Mouse (Mus musculus) neural tube, embryonic 15.5 days (tissue): ENCODE data around the gene Tyk2. TPM values are rescaled to one million over a fixed set of nuclear protein-coding genes. Genes with fewer than 3 reads are reported as not detected.

Experiments used
- ATAC-seq: fragments of 200-750 bp; cut with Nextera tagmentation; 2 replicates; pipeline ENCODE4 v1.8.0; 2017; ENCODE audit warnings: mild to moderate bottlenecking, moderate TSS enrichment, moderate library complexity; ENCODE audit not compliant: low FRiP score
- H3K27ac ChIP-seq: fragments of 300-500 bp; sonication (generic); replicated peaks from 2 replicates; pipeline ENCODE4 v1.5.1; 2015; ENCODE audit warnings: mild to moderate bottlenecking, inconsistent platforms
- H3K27me3 ChIP-seq: fragments of 300-500 bp; sonication (generic); replicated peaks from 2 replicates; pipeline ENCODE4 v1.6.1; 2015; ENCODE audit warnings: inconsistent platforms
- H3K36me3 ChIP-seq: fragments of 300-500 bp; sonication (generic); 2 replicates; pipeline ENCODE4 v1.6.1; 2015; ENCODE audit warnings: inconsistent platforms
- H3K4me1 ChIP-seq: fragments of 300-500 bp; sonication (generic); 2 replicates; pipeline ENCODE4 v1.6.1; 2015; ENCODE audit warnings: inconsistent platforms
- H3K4me2 ChIP-seq: fragments of 300-500 bp; sonication (generic); 2 replicates; pipeline ENCODE4 v1.6.1; 2015; ENCODE audit warnings: inconsistent platforms, mild to moderate bottlenecking, moderate library complexity
- H3K4me3 ChIP-seq: fragments of 300-500 bp; sonication (generic); replicated peaks from 2 replicates; pipeline ENCODE4 v1.5.1; 2015; ENCODE audit warnings: mild to moderate bottlenecking, inconsistent platforms
- H3K9ac ChIP-seq: fragments of 300-500 bp; sonication (generic); replicated peaks from 2 replicates; pipeline ENCODE4 v1.6.1; 2015; ENCODE audit warnings: mild to moderate bottlenecking, inconsistent platforms
- H3K9me3 ChIP-seq: fragments of 300-500 bp; sonication (generic); replicated peaks from 2 replicates; pipeline ENCODE4 v1.6.1; 2016; ENCODE audit warnings: inconsistent platforms
- WGBS: fragments of 180-500 bp; shearing (Covaris S2); methylation state at CpG from one replicate; pipeline ENCODE4 v1.1.7; 2015; ENCODE audit warnings: mixed read lengths; 5-methylcytosine and 5-hydroxymethylcytosine counted together
- polyA plus RNA-seq: library from polyadenylated mRNA; unstranded; fragments of >200 nt; fragmentation: Nextera tagmentation; extraction: Ambion mirVana; gene quantifications from 2 replicates; pipeline ENCODE4 v1.2.1, GENCODE M21; 2015

Gene Tyk2
- polyA plus RNA-seq, 1 experiment from 2014 or later = 9.9 TPM

DNA sequence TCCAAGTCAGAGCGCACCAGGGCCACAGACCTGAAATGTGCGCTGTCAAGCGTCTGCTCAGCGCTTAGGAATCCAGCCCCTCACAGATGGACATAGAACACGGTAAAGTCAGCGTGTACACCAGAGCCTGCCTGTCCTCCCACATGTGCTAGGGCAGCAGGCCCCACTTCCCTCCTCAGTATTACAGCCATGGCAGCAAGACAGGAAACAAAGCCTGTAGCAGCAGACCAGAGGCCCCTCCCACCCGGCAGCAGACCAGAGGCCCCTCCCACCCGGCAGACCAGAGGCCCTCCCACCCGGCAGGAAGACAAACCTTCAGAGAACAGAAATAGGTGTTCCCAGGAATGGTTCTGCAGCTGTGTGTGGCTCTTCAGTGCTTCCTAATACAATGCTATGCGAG, 15.7 kb upstream of the Tyk2 start:
- Histone ChIP-seq H3K36me3 (peaks cover 37% of the 10 kb centered on the region), H3K4me3 (no peak overlapping the region), H3K27ac (no peak overlapping the region), H3K9me3 (no peaks in the 10 kb centered on the region), H3K27me3 (no peaks in the 10 kb centered on the region), H3K4me2 (peak overlapping the region; percentile 36), H3K4me1 (peaks cover 37% of the 10 kb centered on the region), H3K9ac (peak overlapping the region; percentile 34; the same call in 1 of the 2 replicates)
- no peak for ATAC-seq
- WGBS = 50% methylated on average over 10 of the region's 10 CpGs

DNA sequence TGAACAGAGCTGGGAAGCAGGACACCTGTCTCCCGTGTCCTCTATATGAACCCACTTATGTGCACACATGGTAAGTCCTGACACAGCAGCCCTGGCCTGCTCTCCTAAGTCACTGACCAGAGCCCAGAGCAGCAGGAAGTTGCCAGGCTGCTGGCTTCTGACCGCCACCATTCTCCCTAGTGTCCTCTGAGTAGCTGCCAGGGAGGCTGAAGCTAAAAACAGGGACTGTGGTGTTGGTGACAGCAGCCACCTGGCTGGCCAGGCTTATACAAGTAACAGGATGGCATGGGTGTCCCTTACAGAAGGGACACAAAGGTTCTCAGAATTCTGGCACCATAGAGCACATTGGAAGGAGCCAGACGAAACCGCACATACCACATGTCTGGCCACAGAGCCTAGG, 14.4 kb upstream of the Tyk2 start:
- H3K4me2 ChIP-seq = no peak overlapping the region
- no peaks in the 10 kb centered on the region for H3K9me3 ChIP-seq
- 94% methylated on average over 4 of the region's 4 CpGs for WGBS
- H3K4me3 ChIP-seq = no peak overlapping the region
- ATAC-seq = no peak
- H3K27ac ChIP-seq = no peak overlapping the region
- peaks cover 49% of the 10 kb centered on the region for H3K36me3 ChIP-seq
- no peak overlapping the region for H3K9ac ChIP-seq
- H3K27me3 ChIP-seq = no peaks in the 10 kb centered on the region
- peaks cover 37% of the 10 kb centered on the region for H3K4me1 ChIP-seq

DNA sequence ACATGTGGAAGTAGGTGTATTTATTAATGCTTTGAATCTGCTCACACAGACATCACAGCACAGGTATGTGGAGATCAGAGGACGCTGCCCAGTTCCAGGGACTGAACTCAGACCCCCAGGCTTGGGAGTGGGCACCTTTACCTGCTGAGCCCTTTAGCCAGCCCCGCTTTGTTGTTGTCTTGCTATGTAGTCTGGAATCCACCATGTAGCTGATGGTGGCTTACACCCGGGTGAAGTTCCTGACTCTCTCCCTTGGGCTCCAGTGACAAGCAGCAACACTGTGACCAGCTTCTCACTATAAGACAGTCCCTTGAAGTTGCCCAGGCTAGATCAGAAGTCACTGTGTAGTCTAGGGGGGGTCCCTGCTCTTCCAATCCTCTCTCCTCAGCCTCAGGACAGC, 13.3 kb upstream of the Tyk2 start:
- H3K27me3 ChIP-seq = no peaks in the 10 kb centered on the region
- 96% methylated on average over 3 of the region's 3 CpGs for WGBS
- H3K27ac ChIP-seq = no peak overlapping the region
- no peak overlapping the region for H3K9ac ChIP-seq
- H3K4me3 ChIP-seq = no peak overlapping the region
- no peak overlapping the region for H3K4me2 ChIP-seq
- peaks cover 59% of the 10 kb centered on the region for H3K36me3 ChIP-seq
- H3K9me3 ChIP-seq = no peaks in the 10 kb centered on the region
- ATAC-seq = no peak
- H3K4me1 ChIP-seq = peaks cover 34% of the 10 kb centered on the region

DNA sequence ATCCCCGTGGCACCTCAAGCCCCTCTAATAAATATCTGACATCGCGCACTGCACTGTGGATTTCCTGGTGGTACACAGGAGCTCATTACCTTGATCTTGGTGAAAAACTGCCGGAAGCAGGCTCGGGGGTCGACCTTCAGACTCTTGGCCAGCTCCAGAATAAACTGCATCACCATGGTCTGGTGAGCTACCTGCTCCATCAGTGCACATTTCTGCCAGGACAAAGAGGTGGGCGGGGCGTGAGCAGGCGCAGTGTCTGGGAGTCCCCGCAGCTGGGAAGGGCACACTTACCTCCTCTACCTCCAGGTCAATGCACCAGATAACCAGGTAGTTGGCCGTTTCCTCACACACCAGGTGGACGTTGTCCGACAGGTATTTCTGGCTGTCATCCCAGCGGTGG, 10.9 kb upstream of the Tyk2 start:
- H3K9me3 ChIP-seq = no peaks in the 10 kb centered on the region
- H3K9ac ChIP-seq = no peak overlapping the region
- ATAC-seq = no peak
- H3K4me3 ChIP-seq = no peak overlapping the region
- H3K36me3 ChIP-seq = peaks cover 80% of the 10 kb centered on the region
- peaks cover 10% of the 10 kb centered on the region for H3K4me1 ChIP-seq
- H3K27me3 ChIP-seq = no peaks in the 10 kb centered on the region
- H3K27ac ChIP-seq = no peak overlapping the region
- WGBS = 93% methylated on average over 14 of the region's 14 CpGs
- no peak overlapping the region for H3K4me2 ChIP-seq

DNA sequence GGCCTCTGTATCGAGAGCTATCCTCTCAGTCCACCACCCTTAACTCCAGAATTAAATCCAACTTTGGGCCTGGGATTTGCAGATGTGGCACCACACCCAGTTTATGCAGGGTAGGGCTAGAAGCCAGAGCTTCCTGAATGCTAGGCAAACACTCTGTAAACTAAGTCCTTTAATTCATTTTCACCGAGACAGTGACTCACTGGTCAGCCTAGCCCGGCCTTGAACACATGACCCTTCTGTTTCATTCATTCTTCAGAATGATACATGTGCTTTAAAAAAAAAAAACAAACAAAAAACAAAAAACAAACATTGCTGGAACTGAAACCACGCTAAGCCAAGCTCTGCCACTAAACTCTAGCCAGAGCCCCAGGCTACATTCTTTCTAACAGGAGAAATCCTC, 7.3 kb upstream of the Tyk2 start:
- Histone ChIP-seq H3K4me1 (no peaks in the 10 kb centered on the region), H3K27me3 (no peaks in the 10 kb centered on the region), H3K4me3 (no peak overlapping the region), H3K36me3 (peaks cover 60% of the 10 kb centered on the region), H3K4me2 (no peak overlapping the region), H3K9ac (no peak overlapping the region), H3K27ac (no peak overlapping the region), H3K9me3 (no peaks in the 10 kb centered on the region)
- no peak for ATAC-seq
- WGBS = 90% methylated on average over 4 of the region's 4 CpGs

DNA sequence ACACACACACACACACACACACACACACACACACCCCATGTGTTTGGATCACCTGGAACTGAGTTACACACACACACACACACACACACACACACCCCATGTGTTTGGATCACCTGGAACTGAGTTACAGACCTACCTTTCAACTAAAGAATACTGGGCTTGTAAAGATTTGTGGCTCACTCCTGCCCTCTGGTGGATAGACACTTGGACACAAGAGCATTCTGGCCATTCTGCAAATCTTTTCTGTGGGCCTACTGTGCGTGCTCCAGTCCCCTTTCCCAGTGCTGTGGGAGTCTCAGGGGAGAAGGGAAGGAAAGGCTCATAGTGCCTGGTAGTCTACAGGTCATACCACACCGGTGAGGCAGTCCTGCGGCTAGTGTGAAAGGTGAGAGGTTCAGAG, 6.2 kb upstream of the Tyk2 start:
- Histone ChIP-seq H3K9me3 (no peaks in the 10 kb centered on the region), H3K27me3 (no peaks in the 10 kb centered on the region), H3K4me3 (no peak overlapping the region), H3K4me2 (no peak overlapping the region), H3K4me1 (no peaks in the 10 kb centered on the region), H3K9ac (no peak overlapping the region), H3K36me3 (peaks cover 48% of the 10 kb centered on the region), H3K27ac (no peak overlapping the region)
- no peak for ATAC-seq
- 52% methylated on average over 3 of the region's 3 CpGs for WGBS

DNA sequence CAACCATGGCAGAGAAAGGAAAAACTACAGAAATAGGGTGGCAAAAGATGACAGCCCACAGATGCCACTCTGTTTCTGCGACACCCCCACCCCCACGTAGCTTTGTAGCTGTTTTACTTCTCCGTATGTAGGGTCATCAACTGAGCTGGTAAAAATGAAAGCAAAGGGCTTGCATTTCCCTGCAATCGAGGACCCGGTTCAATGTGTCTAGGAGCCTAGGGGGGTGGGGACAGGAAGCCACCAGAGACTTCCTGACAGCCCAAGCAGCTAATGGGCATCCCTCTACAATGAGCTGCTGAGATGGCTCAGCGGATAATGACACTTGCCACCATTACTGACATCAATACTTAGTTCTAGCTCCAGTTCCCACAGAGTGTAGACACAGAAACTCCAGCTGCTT, 5.4 kb upstream of the Tyk2 start:
- no peak overlapping the region for H3K4me3 ChIP-seq
- H3K27ac ChIP-seq = no peak overlapping the region
- H3K9ac ChIP-seq = no peak overlapping the region
- no peaks in the 10 kb centered on the region for H3K9me3 ChIP-seq
- H3K27me3 ChIP-seq = no peaks in the 10 kb centered on the region
- WGBS = 85% methylated on average over 6 of the region's 6 CpGs
- H3K4me2 ChIP-seq = no peak overlapping the region
- peaks cover 41% of the 10 kb centered on the region for H3K36me3 ChIP-seq
- no peaks in the 10 kb centered on the region for H3K4me1 ChIP-seq
- no peak for ATAC-seq

DNA sequence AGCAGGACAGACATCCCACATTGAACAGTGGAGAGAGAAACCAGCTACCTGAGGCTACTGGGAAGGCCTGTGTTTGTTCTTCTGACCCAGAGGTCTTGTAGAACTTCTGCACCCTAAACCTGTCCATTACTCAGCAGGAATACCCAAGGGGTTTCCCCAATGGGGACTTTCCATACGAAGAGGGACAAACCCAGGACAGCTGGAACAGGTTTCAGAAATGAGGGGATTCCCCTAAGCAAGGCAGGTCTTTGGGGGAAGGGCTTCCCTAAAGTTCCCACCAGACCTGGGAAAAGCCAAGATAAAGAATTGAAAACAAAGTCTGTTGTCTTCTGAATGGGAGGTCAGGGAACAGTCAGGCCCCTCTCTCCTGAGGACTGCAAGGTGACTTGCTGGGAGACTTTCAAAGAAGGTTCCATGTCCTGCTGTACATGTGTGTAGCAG, 4.9 kb upstream of the Tyk2 start:
- WGBS = 69% methylated on average over 1 of the region's 1 CpGs
- Histone ChIP-seq H3K27ac (no peak overlapping the region), H3K4me2 (no peak overlapping the region), H3K9ac (no peak overlapping the region), H3K4me3 (no peak overlapping the region), H3K27me3 (no peaks in the 10 kb centered on the region), H3K4me1 (no peaks in the 10 kb centered on the region), H3K36me3 (peaks cover 37% of the 10 kb centered on the region), H3K9me3 (no peaks in the 10 kb centered on the region)
- ATAC-seq = no peak

DNA sequence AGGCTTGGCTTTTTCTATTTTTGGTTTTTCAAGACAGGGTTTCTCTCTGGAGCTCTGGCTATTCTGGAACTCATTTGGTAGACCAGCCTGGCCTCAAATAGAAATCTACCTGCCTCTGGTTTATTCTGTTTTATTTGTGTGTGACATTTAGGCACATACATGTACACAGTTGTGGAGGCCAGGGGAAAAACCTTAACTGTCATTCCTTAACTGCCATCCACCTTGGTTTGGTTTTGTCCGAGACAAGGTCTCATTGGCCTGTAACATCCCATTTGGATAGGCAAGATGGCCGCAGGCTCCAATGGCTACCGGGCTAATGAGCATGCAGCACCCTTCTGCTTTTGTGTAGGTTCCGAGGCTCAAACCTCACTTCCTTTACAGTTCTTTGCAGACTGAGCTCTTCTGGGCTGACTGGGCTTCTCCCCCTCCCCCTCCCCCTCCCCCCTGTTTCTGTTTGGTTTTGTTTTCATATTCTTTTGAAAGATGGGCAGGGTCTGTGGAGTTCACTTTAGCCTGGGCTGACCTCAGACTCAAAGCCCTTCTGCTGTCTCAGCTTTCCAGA, 4.4 kb upstream of the Tyk2 start:
- no peak overlapping the region for H3K4me3 ChIP-seq
- H3K9ac ChIP-seq = no peak overlapping the region
- H3K4me2 ChIP-seq = no peak overlapping the region
- no peaks in the 10 kb centered on the region for H3K27me3 ChIP-seq
- ATAC-seq = no peak
- no peaks in the 10 kb centered on the region for H3K9me3 ChIP-seq
- 76% methylated on average over 4 of the region's 4 CpGs for WGBS
- H3K4me1 ChIP-seq = peaks cover 3% of the 10 kb centered on the region
- H3K36me3 ChIP-seq = peaks cover 31% of the 10 kb centered on the region
- no peak overlapping the region for H3K27ac ChIP-seq

DNA sequence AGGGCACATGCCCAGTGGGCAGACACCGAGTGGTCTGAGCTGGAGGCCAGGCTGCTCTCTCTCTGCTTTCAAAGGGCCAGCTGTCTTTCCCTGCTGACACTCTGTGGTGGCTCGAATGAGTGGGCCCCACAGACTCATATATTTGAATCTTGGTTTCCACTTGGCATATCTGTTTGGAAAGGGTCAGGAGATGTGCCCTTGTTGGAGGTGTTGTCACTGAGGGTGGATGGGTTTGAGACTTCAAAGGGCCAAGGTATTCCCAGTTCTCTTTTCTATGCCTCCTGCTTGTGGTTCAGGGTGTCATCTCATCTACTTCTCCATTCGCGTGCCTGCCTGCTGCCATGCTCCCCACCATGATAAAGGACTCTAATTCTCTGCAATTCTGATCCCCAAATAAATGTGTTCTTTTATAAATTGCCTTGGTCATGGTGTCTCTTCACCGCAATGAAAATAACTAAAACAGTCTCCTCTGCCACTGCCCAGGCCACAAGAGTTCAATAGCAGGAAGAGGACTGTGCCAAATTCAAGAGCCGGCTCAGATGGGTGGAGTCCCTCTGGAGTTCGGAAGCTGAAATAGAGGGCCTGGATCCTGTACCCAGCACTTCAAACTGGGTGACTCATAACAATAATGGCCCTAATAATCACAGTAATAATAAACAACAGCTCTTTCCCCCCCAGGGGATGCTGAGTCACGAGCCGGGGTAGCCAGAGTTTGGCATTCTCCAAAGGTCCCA, 3.7 kb upstream of the Tyk2 start:
- Histone ChIP-seq H3K9me3 (no peaks in the 10 kb centered on the region), H3K36me3 (peaks cover 25% of the 10 kb centered on the region), H3K27me3 (no peaks in the 10 kb centered on the region), H3K9ac (no peak overlapping the region), H3K4me1 (peaks cover 7% of the 10 kb centered on the region), H3K27ac (no peak overlapping the region), H3K4me2 (no peak overlapping the region), H3K4me3 (no peak overlapping the region)
- ATAC-seq = no peak
- 76% methylated on average over 9 of the region's 9 CpGs for WGBS

DNA sequence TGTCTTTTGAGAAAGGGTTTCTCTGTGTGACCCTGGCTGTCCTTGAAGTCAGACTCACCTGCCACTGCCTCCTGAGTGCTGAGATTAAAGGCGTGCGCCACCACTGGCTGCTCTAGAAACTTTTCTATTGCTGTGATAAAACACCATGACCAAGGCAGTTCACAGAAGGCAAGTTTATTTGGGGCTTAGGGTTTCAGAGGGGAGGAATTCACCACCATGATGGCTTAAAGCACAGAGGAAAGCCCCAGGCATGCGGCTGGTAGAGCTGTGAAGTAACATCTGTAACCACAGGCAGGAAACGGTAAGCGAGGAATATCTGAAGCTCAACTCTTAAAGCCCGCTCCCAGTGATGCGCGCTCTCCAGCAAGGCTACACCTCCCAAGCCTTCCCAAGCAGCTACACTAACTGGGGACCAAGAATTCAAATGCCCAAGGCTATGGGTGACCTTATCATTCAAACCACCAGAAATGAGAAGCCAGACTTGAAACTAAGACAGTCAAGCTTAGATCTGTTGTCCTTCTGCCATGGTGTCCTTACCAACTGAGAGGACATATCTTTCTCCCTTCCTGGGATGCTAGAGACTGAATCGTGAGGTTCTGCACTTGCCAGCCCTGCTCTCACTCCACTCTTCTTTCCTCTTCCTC, 2.1 kb upstream of the Tyk2 start:
- 80% methylated on average over 9 of the region's 9 CpGs for WGBS
- no peak overlapping the region for H3K4me3 ChIP-seq
- H3K4me1 ChIP-seq = peaks cover 7% of the 10 kb centered on the region
- H3K27ac ChIP-seq = no peak overlapping the region
- H3K27me3 ChIP-seq = no peaks in the 10 kb centered on the region
- ATAC-seq = no peak
- no peaks in the 10 kb centered on the region for H3K9me3 ChIP-seq
- peaks cover 9% of the 10 kb centered on the region; the same call in 1 of the 2 replicates for H3K36me3 ChIP-seq
- H3K4me2 ChIP-seq = no peak overlapping the region
- H3K9ac ChIP-seq = no peak overlapping the region
